Mouse (Mus musculus) gastrocnemius, adult 2 months (tissue): ENCODE data around the gene Cpn1. TPM values are rescaled to one million over a fixed set of nuclear protein-coding genes. Genes with fewer than 3 reads are reported as not detected.

Source experiments
- DNase-seq: peaks from one replicate; pipeline ENCODE4 v3.0.0; 2022
- H3K27ac ChIP-seq: fragments of 200-600 bp; 2 replicates; pipeline ENCODE4 v1.8.1; 2022; ENCODE audit warnings: mild to moderate bottlenecking
- H3K4me3 ChIP-seq: fragments of 200-600 bp; 2 replicates; pipeline ENCODE4 v1.8.1; 2022; ENCODE audit warnings: mild to moderate bottlenecking, moderate library complexity
- CTCF ChIP-seq: fragments of 200-600 bp; IDR thresholded peaks from 2 replicates; pipeline ENCODE4 v1.8.1; 2022; ENCODE audit warnings: antibody characterized with exemption, mild to moderate bottlenecking, moderate library complexity
- intact Hi-C: fragments of 180-260 bp; cut with DNase I; formaldehyde crosslinking; loops from one replicate; pipeline ENCODE4 v1.15.1; 2025
- total RNA-seq, 2 experiments: library from RNA; stranded (reverse); gene quantifications; 2 replicates each; pipeline ENCODE4 v1.2.3; 2021

The Cpn1 gene
- total RNA-seq, 2 experiments from 2014 or later, result not detected

DNA sequence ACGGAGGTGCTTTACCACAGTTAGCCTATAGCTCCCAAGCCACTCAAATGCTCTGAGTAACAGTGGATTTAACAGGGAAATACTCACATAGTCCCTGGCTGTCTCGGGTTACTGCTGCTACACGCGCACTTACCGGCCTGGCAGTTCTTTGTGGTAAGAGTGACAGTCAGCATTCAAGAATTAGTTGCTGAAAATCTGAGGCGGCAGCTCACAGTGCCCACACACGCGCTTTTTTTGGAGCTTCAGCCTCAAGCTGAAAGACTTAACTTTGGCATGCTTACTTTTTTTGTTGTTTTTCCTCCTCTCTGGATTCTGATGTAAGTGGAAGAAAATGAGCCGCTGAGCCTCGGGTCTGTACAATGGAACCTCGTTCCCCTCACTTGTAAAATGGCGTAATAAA lies 20.8 kb upstream of the Cpn1 start:
- no peak overlapping the region for H3K27ac ChIP-seq
- intact Hi-C loops, result no loop called here

DNA sequence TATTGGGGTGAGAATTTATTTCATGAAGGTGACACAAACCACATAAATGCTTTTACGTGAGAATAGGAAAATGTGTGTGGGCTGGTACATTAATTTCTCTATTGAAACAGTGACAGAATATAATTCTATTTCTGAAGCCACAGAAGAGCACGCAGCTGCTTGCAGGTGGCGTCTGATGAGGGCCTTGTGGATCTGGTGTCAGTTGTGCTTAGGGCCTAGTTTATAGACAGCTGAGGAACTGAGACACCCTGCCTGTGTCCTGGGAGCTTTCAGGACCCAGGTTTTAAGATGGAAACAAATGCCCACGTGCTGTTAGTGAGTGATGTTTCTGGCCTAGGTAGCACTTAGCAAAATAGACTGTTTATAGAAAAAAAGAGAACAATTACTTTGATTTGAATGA lies 18.7 kb upstream of the Cpn1 start:
- Histone ChIP-seq H3K27ac (no peak overlapping the region), H3K4me3 (no peak overlapping the region)
- TF ChIP-seq CTCF, result no peak
- intact Hi-C loops, result no loop called here
- DNase-seq, result no peak

More for the DNA sequence above, 20.8 kb upstream of the Cpn1 start:
- no peak overlapping the region for H3K4me3 ChIP-seq
- DNase-seq, result no peak
- no peak for TF ChIP-seq CTCF

DNA sequence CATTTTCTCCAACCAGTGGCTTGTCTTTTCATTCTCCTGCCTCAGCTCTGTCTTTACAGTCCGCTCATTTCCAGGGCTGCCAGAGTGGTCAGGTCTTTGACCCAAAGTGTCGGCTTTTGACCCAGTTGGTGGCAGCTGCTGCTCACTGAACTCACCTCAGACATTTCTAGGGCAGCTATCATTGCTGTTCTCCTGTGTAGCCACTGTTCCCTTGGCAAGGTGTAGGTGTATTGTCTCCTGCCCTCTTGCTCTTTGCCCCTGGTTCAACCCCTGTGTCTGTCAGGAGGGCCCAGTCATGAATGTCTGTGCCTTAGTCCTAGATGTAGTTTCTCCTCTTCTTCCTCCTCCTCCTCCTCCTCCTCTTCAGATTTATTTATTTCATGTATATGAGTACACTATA lies 17.9 kb upstream of the Cpn1 start:
- Histone ChIP-seq H3K27ac (no peak overlapping the region), H3K4me3 (no peak overlapping the region)
- intact Hi-C loops, result no loop called here
- no peak for TF ChIP-seq CTCF
- DNase-seq, result no peak

DNA sequence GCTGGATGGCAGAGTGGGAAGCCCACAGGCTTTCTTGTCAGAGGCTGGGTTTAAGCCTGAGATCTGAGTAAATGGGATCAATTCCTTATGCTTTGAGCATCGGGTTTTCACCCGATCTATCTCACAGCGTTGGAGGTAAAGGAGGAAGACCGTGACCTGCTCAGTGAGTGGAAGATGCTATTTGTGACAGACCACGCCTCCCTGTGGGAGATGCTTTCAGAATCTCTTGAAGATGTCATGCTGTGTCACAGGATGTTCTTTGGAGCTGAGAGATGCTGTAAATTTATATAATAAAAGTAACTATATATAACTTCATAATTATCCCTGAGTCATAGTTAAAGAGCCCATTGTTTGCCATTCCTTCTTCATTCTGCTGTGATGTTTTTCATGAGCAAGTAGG lies 14.4 kb upstream of the Cpn1 start:
- no peak for DNase-seq
- Histone ChIP-seq H3K4me3 (peak overlapping the region; percentile 50), H3K27ac (peak overlapping the region; percentile 71)
- TF ChIP-seq CTCF, result no peak
- intact Hi-C loops, result no loop called here

DNA sequence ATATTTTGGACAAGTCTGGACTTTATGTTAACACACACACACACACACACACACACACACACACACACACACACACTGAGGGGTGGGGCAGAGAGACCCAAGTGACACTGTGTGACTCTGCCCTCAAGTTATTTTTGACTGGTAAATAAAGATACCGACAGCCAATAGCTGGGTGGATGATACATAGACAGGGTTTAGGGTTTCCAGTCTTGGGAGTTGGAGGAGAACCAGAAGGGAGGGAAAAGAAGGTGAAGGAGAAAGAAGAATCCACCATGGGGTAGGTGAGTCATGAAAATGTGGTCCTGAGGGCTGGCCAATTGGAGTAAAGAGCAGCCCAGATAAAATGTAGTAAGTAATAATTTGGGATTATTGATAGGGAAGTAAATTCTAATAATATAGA lies 13.7 kb upstream of the Cpn1 start:
- H3K4me3 ChIP-seq, result peak overlapping the region; percentile 50
- TF ChIP-seq CTCF, result no peak
- H3K27ac ChIP-seq, result peak overlapping the region; percentile 71
- no peak for DNase-seq
- intact Hi-C loops, result no loop called here

DNA sequence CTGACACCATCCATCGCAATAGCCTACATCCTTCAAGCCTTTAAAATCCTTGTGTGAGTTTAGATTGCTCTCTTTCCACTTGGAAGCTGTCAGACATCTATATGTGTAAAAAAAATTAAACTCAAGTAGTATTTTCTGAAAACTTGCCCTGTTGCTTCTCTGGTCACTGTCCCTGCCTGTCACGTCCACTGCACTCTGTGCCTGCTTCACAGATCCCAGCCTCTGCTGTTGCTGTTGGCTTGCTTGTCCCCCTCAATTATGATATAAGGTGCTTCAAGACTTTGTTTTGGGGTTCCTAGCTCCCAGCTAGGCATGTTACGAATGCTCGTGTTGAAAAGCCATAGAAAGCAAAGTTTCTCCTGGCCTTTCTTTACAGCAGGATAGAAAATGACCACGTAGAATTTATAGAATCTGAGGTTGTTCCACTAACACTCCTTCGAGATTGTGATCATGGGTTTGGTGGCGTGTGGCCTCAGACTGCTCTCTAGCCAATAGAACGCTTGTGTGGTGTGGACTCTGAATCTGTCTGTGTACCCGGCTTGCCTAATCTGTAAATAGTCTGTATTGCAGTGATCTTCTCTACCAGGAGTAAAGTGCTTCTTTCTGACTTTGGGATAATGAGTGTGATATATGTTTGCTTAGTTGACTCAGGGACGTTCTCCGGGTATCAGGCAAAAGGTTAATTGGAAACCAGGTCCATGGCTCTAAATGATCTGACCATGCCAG lies 12.6 kb upstream of the Cpn1 start:
- no peak overlapping the region for H3K4me3 ChIP-seq
- no peak overlapping the region for H3K27ac ChIP-seq
- no peak for TF ChIP-seq CTCF
- intact Hi-C loops, result no loop called here
- no peak for DNase-seq

DNA sequence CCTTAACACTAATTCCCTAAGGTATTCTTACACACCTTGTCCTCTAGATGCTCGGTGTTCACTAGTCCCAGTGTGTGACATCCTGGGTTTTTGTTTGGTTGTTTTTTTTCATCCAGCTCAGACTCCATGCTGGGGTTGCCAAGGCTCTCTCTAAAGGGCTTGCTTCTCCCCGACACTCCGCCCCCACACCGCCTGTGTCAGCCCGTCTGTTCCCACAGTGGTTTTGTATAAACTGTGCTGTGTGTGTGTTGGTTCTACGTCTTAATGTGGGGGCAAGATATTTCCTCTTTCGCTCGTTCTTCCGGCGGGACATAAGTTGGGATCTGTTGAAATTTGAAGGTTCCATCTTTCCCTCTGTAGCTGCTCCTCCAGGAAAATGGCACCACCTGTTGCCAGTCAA lies 11.7 kb upstream of the Cpn1 start:
- intact Hi-C loops, result no loop called here
- no peak for DNase-seq
- no peak for TF ChIP-seq CTCF
- Histone ChIP-seq H3K27ac (no peak overlapping the region), H3K4me3 (no peak overlapping the region)

DNA sequence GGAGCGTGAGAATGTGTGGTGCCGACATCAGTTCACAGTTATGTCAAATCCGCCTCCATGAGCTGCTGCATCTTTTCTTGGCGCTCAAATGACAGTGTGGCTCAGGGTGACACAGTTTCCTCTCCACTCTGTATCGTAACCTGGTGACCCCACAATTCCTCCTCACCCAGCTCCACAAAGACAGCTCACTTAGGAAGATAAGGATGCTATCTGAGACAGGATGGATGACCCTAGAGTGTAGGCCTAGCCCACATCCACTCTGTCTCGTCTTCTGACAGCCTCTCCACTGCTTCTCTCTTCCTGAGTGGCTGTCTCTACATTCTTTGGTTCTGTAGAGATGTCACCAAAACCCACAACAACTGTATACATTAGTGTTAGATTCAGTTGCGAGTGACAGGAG lies 9.1 kb upstream of the Cpn1 start:
- intact Hi-C loops, result no loop called here
- DNase-seq, result no peak
- no peak for TF ChIP-seq CTCF

DNA sequence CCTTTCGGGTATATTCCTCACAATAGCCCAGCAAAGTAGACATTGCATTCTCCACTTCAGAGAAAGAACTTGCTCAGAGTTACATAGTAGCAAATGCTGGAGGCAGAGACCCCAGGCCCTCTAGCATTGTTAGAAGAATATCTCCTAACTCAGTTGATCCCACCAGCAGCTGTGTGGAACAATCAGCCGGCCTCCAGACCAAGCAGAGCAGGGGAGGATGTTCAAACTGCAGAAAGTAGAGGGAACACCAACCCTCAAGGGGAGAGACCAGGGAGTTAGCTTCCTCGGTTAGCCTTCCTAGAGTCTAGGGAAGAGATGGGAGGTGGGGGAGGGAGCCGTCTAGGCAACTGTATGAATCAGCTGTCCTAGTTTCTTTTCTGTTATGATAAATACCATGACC lies 6.1 kb upstream of the Cpn1 start:
- TF ChIP-seq CTCF, result no peak
- intact Hi-C loops, result no loop called here
- H3K4me3 ChIP-seq, result no peak overlapping the region

More for the DNA sequence above, 9.1 kb upstream of the Cpn1 start:
- H3K4me3 ChIP-seq, result no peak overlapping the region
- H3K27ac ChIP-seq, result no peak overlapping the region

DNA sequence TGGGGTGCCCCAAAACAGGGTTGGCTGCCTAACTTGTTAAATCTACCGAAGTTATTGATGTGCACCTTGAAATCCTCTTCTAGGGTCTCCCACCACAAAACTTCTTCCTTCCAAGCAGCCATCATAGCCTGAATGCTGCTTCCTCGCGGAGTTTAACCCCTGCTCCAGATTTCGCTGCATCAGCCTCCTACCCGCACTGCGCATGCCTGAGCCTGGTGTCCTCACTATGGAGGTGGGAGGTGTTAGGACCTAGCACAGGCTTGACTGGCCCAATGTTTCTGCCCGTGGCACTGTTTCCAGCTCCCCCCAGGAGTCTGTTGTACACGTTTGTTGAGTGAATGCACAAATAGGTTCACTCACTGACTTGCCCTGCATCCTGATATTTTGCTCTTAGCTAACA lies 4.0 kb upstream of the Cpn1 start:
- intact Hi-C loops, result no loop called here
- no peak for TF ChIP-seq CTCF
- DNase-seq, result no peak
- Histone ChIP-seq H3K4me3 (no peak overlapping the region), H3K27ac (no peak overlapping the region)

More for the DNA sequence above, 6.1 kb upstream of the Cpn1 start:
- no peak for DNase-seq
- no peak overlapping the region for H3K27ac ChIP-seq

DNA sequence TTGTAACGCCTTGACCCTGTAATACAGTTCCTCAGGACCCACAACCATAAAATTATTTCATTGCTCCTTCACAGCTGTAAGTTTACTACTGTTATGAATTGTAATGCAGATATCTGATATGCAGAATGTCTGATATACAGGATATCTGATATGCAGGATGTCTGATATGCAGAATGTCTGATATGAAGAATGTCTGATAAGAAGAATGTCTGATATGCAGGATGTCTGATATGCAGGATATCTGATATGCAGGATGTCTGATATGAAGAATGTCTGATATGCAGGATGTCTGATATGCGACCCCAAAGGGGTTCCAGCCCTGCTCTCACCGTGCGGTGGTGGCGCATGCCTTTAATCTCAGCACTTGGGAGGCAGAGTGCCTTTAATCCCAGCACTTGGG lies 4.4 kb downstream of the Cpn1 start:
- intact Hi-C loops, result no loop called here
- Histone ChIP-seq H3K4me3 (no peak overlapping the region), H3K27ac (no peak overlapping the region)
- no peak for DNase-seq
- TF ChIP-seq CTCF, result no peak

DNA sequence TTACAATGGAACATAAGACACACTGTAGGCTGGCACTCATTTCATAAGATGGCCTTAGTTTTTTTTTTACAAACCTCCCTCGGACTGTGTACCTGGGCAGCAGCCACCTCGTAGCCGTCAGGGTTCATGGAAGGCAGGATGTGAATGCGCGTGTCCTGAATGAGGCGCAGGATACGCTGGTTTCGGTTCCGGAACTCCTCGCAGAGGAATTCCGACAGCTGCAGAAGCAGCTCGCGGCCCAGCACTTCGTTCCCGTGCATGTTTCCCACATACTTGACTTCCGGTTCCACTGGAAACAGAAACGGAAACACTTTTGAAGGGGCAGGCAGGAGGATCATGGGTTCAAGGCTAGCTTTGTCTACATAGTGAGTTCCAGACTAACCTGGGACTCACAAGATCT lies 5.6 kb downstream of the Cpn1 start:
- no peak for DNase-seq
- intact Hi-C loops, result no loop called here
- Histone ChIP-seq H3K27ac (no peak overlapping the region), H3K4me3 (no peak overlapping the region)
- no peak for TF ChIP-seq CTCF

DNA sequence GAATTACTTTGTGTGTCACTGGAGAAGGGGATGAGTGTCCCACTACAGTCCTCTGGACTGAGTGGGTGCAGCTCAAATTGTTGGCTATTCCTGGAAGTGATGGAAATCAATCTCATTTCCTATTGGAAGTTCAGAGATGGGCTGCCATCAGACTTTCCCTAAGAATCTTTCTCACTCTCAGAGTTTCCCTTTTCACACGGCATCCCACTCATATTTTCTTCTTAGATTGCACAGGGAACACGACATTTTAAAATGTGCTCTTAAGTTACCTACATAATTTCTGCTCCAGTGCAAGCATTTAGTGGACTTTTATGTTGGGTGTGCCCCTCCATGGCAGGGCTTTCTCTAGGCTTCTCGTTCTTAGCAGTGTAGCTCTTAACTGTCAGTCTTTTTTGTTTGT lies 8.6 kb downstream of the Cpn1 start:
- H3K4me3 ChIP-seq, result no peak overlapping the region
- no peak for DNase-seq
- no peak for TF ChIP-seq CTCF
- H3K27ac ChIP-seq, result no peak overlapping the region
- intact Hi-C loops, result no loop called here

DNA sequence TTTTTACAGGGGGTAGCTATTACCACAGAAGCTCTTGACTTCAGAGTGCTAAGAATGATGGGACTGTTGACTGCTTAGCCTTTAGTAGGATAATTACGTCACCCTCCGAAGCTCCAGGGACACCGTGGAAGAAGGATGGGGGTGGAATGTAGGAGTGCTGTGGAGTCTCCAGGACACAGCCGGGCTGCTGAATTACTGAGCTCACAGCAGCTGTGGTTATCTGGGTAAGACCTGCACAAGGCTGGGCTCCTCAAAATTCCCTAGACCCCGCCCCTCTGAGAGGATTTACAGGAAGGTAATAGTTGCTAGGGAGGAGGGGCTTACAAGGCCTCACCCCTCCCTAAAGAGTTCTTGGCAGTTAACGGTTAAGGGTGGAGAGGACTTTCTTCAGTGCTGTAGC lies 9.7 kb downstream of the Cpn1 start:
- H3K4me3 ChIP-seq, result no peak overlapping the region
- no peak for TF ChIP-seq CTCF
- peak; percentile 31 for DNase-seq
- intact Hi-C loops, result no loop called here
- no peak overlapping the region for H3K27ac ChIP-seq

DNA sequence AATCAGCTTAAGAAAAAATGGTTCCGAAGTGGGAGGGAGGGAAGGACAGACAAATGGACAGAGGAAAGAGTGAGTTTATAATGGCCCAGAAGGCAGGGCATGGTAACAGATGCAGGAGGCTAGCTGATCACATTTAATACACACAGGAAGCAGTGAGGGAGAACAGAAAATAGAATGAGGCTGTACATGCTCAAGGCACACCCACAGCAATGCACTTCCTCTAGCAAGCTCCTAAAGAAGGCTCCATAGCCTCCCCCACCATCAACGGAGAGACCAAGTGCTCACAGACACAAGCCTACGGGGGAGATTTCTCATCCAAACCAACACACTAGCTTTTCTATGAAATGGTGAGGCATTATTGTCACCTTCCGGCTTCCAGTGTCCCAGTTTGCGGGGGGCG lies 12.1 kb downstream of the Cpn1 start:
- intact Hi-C loops, result no loop called here
- TF ChIP-seq CTCF, result no peak
- DNase-seq, result no peak
- Histone ChIP-seq H3K4me3 (no peak overlapping the region), H3K27ac (no peak overlapping the region)
